Mouse (Mus musculus) hematopoietic stem cell, adult 5-6 weeks (primary cell): ENCODE measurements around the gene Spdye4b. TPM values are rescaled to one million over a fixed set of nuclear protein-coding genes. Genes with fewer than 3 reads are reported as not detected.

Experiments used
- total RNA-seq: library from RNA; stranded (forward); fragments of 172-1452, 232-1000 nt; gene quantifications from 2 replicates; pipeline ENCODE4 v1.2.3, GENCODE M21; 2017

The Spdye4b gene
- total RNA-seq, 1 experiment from 2014 or later = not detected

Other genes starting within 250 kb of the Spdye4b start
- gene Fscn1, start 220.7 kb upstream of the Spdye4b start, total RNA-seq = 6.3 and 7.0 TPM in 2 replicates
- 57.0 and 59.8 TPM in 2 replicates for gene Rnf216, start 68.0 kb upstream of the Spdye4b start, total RNA-seq
- not detected in 2 replicates for gene Olfr718-ps1, start 33.4 kb upstream of the Spdye4b start, total RNA-seq
- 12.7 and 19.6 TPM in 2 replicates for gene Rbak, start 242 bp upstream of the Spdye4b start, total RNA-seq
- gene Spdye4a, start 45.9 kb downstream of the Spdye4b start, total RNA-seq = not detected in 2 replicates
- gene Zfp12, start 54.1 kb downstream of the Spdye4b start, total RNA-seq = 26.0 and 28.5 TPM in 2 replicates
- gene Zfp316, start 89.0 kb downstream of the Spdye4b start, total RNA-seq = 5.4 and 8.0 TPM in 2 replicates
- gene Zfp853, start 112.6 kb downstream of the Spdye4b start, total RNA-seq = 0.38 TPM in 1 of 2 replicates, not detected in the other
- gene E130309D02Rik, start 134.3 kb downstream of the Spdye4b start, total RNA-seq = 13.5 and 20.7 TPM in 2 replicates
- gene Zdhhc4, start 148.2 kb downstream of the Spdye4b start, total RNA-seq = 34.3 and 39.5 TPM in 2 replicates
- not detected in 2 replicates for gene Grid2ip, start 176.3 kb downstream of the Spdye4b start, total RNA-seq
- 61.3 and 76.2 TPM in 2 replicates for gene Kdelr2, start 222.8 kb downstream of the Spdye4b start, total RNA-seq